Mouse (Mus musculus) hindbrain, postnatal 0 days (tissue): Measurements from ENCODE around the gene Sept1. TPM values are rescaled to one million over a fixed set of nuclear protein-coding genes. Genes with fewer than 3 reads are reported as not detected.
A peak's percentile ranks its signal among the peaks of the same experiment; 100 is the strongest.
"Not testable (repeated sequence)": the region's sequence is repeated elsewhere in the genome, so short reads cannot be mapped to it uniquely, and the experiment has no call there.

Experiments used
- ATAC-seq: fragments of 200-750 bp; cut with Nextera tagmentation; 2 replicates; pipeline ENCODE4 v1.8.0; 2017; ENCODE audit warnings: mild to moderate bottlenecking, moderate TSS enrichment, moderate library complexity
- DNase-seq: peaks from one replicate; pipeline ENCODE4 v3.0.0-alpha.2; 2015; ENCODE audit warnings: low spot score
- H3K27ac ChIP-seq: fragments of 300-500 bp; sonication (generic); 2 replicates; pipeline ENCODE4 v1.5.1; 2014; ENCODE audit warnings: mild to moderate bottlenecking
- H3K27me3 ChIP-seq: fragments of 300-500 bp; sonication (generic); 2 replicates; pipeline ENCODE4 v1.6.1; 2014; ENCODE audit warnings: low read length, mixed read lengths; ENCODE audit not compliant: insufficient read depth
- H3K36me3 ChIP-seq: fragments of 300-500 bp; sonication (generic); 2 replicates; pipeline ENCODE4 v1.6.1; 2014; ENCODE audit warnings: low read length, mixed read lengths; ENCODE audit not compliant: insufficient read depth
- H3K4me1 ChIP-seq: fragments of 300-500 bp; sonication (generic); 2 replicates; pipeline ENCODE4 v1.6.1; 2014; ENCODE audit warnings: antibody characterized with exemption, low read length, mixed read lengths; ENCODE audit not compliant: insufficient read depth
- H3K4me2 ChIP-seq: fragments of 300-500 bp; sonication (generic); 2 replicates; pipeline ENCODE4 v1.6.1; 2014; ENCODE audit warnings: low read depth, mild to moderate bottlenecking, low read length, moderate library complexity, mixed read lengths
- H3K4me3 ChIP-seq: fragments of 300-500 bp; sonication (generic); 2 replicates; pipeline ENCODE4 v1.5.1; 2014; ENCODE audit warnings: low read length
- H3K9ac ChIP-seq: fragments of 300-500 bp; sonication (generic); replicated peaks from 2 replicates; pipeline ENCODE4 v1.6.1; 2014; ENCODE audit warnings: mild to moderate bottlenecking, low read length, moderate library complexity, mixed read lengths
- H3K9me3 ChIP-seq: fragments of 300-500 bp; sonication (generic); 2 replicates; pipeline ENCODE4 v1.6.1; 2016; ENCODE audit warnings: low read length, mixed read lengths
- CTCF ChIP-seq: IDR thresholded peaks from 2 replicates; pipeline ENCODE4 v1.5.1; 2016; ENCODE audit warnings: antibody characterized with exemption, control low read depth, low read depth
- WGBS: fragments of 180-500 bp; shearing (Covaris S2); extraction: QIAGEN DNeasy Blood & Tissue Kit; methylation state at CpG from one replicate; pipeline ENCODE4 v1.1.7; 2014; 5-methylcytosine and 5-hydroxymethylcytosine counted together
- polyA plus RNA-seq: library from polyadenylated mRNA; unstranded; fragments of >200 nt; fragmentation: Nextera tagmentation; extraction: Ambion mirVana; gene quantifications from 2 replicates; pipeline ENCODE4 v1.2.1, GENCODE M21; 2015
- total RNA-seq: library from RNA; depleted of rRNA; stranded (reverse); fragments of >200 nt; gene quantifications from 2 replicates; pipeline ENCODE4 v1.2.3, GENCODE M21; 2014

Gene Sept1
- total and polyA plus RNA-seq, 2 experiments from 2014 or later, result 4.6 to 5.2 TPM

- ATAC-seq, result no peak
Measured at GRCm38 (mm10) chr7:127187351-127187750, 45.6 kb downstream of the Sept1 start.

GRCm38 (mm10) chr7:127185601-127186000 lies 47.3 kb downstream of the Sept1 start:
- 58% methylated on average over 3 of the region's 3 CpGs for WGBS
- H3K9ac ChIP-seq, result no peak overlapping the region
- DNase-seq, result peak; percentile 47
- H3K27ac ChIP-seq, result no peak overlapping the region
- no peaks in the 10 kb centered on the region for H3K36me3 ChIP-seq
- peak; percentile 58 for TF ChIP-seq CTCF
- no peaks in the 10 kb centered on the region for H3K27me3 ChIP-seq
- peak; percentile 43; the same call in 1 of the 2 replicates for ATAC-seq
- no peaks in the 10 kb centered on the region for H3K4me1 ChIP-seq
- no peak overlapping the region for H3K4me2 ChIP-seq
- H3K9me3 ChIP-seq, result no peaks in the 10 kb centered on the region
- H3K4me3 ChIP-seq, result no peak overlapping the region

More at GRCm38 (mm10) chr7:127187351-127187750, 45.6 kb downstream of the Sept1 start:
- no peak for DNase-seq
- Histone ChIP-seq H3K27ac (no peak overlapping the region), H3K9me3 (no peaks in the 10 kb centered on the region), H3K36me3 (peaks cover 2% of the 10 kb centered on the region; the same call in 1 of the 2 replicates), H3K4me1 (no peaks in the 10 kb centered on the region), H3K27me3 (no peaks in the 10 kb centered on the region), H3K4me2 (no peak overlapping the region), H3K9ac (no peak overlapping the region), H3K4me3 (no peak overlapping the region)
- WGBS, result 70% methylated on average over 10 of the region's 10 CpGs
- TF ChIP-seq CTCF, result no peak

- Histone ChIP-seq H3K27ac (no peak overlapping the region), H3K27me3 (no peaks in the 10 kb centered on the region), H3K4me3 (no peak overlapping the region), H3K9me3 (no peaks in the 10 kb centered on the region), H3K4me2 (no peak overlapping the region), H3K9ac (no peak overlapping the region), H3K36me3 (no peaks in the 10 kb centered on the region), H3K4me1 (no peaks in the 10 kb centered on the region)
- no peak for DNase-seq
- WGBS, result 47% methylated on average over 1 of the region's 1 CpGs
- TF ChIP-seq CTCF, result no peak
- ATAC-seq, result no peak
Measured at GRCm38 (mm10) chr7:127184720-127185119, 48.2 kb downstream of the Sept1 start.

GRCm38 (mm10) chr7:127183828-127184227 lies 49.1 kb downstream of the Sept1 start:
- TF ChIP-seq CTCF, result peak; percentile 37
- no peak for ATAC-seq
- H3K27ac ChIP-seq, result no peak overlapping the region
- no peak overlapping the region for H3K4me2 ChIP-seq
- DNase-seq, result no peak
- H3K9ac ChIP-seq, result no peak overlapping the region
- no peaks in the 10 kb centered on the region for H3K27me3 ChIP-seq
- 81% methylated on average over 6 of the region's 6 CpGs for WGBS
- no peak overlapping the region for H3K4me3 ChIP-seq
- no peaks in the 10 kb centered on the region for H3K9me3 ChIP-seq
- no peaks in the 10 kb centered on the region for H3K4me1 ChIP-seq
- no peaks in the 10 kb centered on the region for H3K36me3 ChIP-seq

- no peaks in the 10 kb centered on the region for H3K4me1 ChIP-seq
- H3K36me3 ChIP-seq, result no peaks in the 10 kb centered on the region
- H3K27ac ChIP-seq, result no peak overlapping the region
- no peaks in the 10 kb centered on the region for H3K27me3 ChIP-seq
- no peak overlapping the region for H3K9ac ChIP-seq
- H3K9me3 ChIP-seq, result no peaks in the 10 kb centered on the region
- DNase-seq, result no peak
- TF ChIP-seq CTCF, result no peak
- ATAC-seq, result no peak
- 79% methylated on average over 8 of the region's 8 CpGs for WGBS
- no peak overlapping the region for H3K4me2 ChIP-seq
- no peak overlapping the region for H3K4me3 ChIP-seq
Measured at GRCm38 (mm10) chr7:127183345-127183744, 49.6 kb downstream of the Sept1 start.

- H3K36me3 ChIP-seq, H3K4me3 ChIP-seq, H3K9ac ChIP-seq, H3K4me1 ChIP-seq, H3K27ac ChIP-seq, H3K27me3 ChIP-seq, H3K9me3 ChIP-seq, DNase-seq, H3K4me2 ChIP-seq, ATAC-seq: not testable (repeated sequence)
- 29% methylated on average over 3 of the region's 3 CpGs for WGBS
Measured at GRCm38 (mm10) chr7:127181724-127182123, 51.2 kb downstream of the Sept1 start.

GRCm38 (mm10) chr7:127180783-127181182 lies 52.1 kb downstream of the Sept1 start:
- no peak overlapping the region for H3K4me2 ChIP-seq
- H3K4me3 ChIP-seq, result no peak overlapping the region
- H3K9ac ChIP-seq, result no peak overlapping the region
- H3K4me1 ChIP-seq, result no peaks in the 10 kb centered on the region
- WGBS, result 70% methylated on average over 2 of the region's 2 CpGs
- H3K9me3 ChIP-seq, result no peaks in the 10 kb centered on the region
- TF ChIP-seq CTCF, result no peak
- no peaks in the 10 kb centered on the region for H3K27me3 ChIP-seq
- H3K36me3 ChIP-seq, result no peaks in the 10 kb centered on the region
- DNase-seq (no peak), ATAC-seq (no peak)
- H3K27ac ChIP-seq, result no peak overlapping the region
